Mouse (Mus musculus): ENCODE measurements around the gene Olfr1438-ps1. TPM values are rescaled to one million over a fixed set of nuclear protein-coding genes. Genes with fewer than 3 reads are reported as not detected.

The Olfr1438-ps1 gene
- polyA plus RNA-seq (2012): not detected in 2 replicates

DNA sequence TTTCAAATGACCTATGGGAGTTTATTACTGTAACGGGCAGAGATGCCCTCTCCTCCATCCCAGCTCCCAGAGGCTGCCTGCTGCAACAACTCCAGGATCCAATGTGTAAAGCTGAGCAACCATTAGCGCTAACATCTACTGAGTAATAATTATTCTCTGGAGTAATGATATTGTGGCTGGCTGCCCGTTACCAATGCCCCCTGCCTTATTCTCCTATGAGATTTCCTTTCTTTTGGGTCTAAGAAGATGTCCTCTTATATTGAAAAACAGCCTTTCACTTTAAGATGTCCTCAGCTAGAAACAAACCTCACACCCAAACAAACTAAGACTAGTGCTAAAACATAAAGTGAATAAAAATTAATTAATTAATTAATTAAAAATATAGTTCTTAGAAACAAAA is at the start of gene Olfr1438-ps1:
Gene Olfr1438-ps1 (minus strand): TSS at position 101 of the 400 bp plus-strand sequence.

DNA sequence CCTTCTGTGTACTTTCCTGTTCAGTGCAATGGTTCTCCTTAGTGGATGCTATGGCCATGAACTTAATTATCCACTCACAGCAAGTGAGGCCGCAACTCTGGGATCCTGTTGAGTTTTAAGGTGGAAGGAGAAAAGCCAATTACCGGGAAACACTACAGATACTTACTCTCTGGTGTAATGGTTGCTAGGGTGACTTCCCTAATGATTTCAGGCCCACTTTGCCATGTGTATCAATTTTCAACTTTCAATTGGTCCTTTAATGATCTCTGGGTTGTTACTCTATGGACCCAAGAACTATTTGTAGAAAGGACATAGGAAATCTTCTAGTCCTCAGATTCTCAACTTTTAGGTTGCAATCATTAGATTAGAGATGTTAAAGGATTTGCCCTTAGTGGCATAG is 10.7 kb downstream of the Olfr1438-ps1 start, which contains the start of gene Olfr1437:
Gene Olfr1437 (minus strand): TSS at position 101 of the 400 bp plus-strand sequence.

DNA sequence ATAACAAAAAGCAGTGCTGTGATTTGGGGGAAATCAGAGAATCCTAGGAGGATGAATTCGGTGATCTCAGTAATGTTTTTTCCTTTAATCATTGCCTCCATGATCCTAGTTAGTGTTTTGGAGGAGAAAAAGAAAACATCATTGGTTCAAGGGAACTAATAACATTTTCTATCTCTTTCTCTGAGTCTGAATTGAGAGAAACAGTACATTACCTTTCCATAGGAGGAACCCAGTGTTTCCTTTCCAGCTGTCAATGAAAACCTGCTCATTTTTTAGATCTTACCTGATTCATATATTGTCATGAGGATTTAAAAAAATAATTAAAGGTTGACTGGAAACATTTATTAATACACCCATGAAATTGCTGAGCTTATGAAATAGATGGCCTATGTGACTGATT is 36.7 kb downstream of the Olfr1438-ps1 start, which contains the start of gene Olfr1436:
Gene Olfr1436 (minus strand): TSS at position 101 of the 400 bp plus-strand sequence.

DNA sequence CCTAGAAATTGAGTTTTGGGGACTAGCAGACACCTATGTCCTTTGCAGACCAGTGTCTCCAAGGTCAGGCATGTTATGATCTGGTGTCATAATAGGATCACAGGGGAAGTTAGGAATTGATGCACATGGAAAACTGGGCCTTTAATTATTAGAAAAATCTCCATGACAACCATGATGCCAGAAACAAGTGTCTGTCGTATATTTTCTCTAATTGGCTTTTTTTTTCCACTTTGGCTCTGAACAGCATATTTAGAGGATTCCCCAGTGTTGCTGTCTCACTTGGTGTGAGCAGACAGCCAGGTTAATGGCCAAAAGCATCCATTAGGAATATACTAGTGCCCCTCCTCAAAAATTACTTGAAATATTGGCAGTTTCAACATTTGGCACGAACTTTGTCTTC is 56.2 kb downstream of the Olfr1438-ps1 start, which contains the start of gene Olfr1434:
Gene Olfr1434 (plus strand): TSS at position 301 of the 400 bp plus-strand sequence.

Other genes starting within 250 kb of the Olfr1438-ps1 start
- not detected in 2 replicates for gene Olfr1426, start 243.9 kb downstream of the Olfr1438-ps1 start, polyA plus RNA-seq (2012)
- 0.03 TPM in 1 of 2 replicates, not detected in the other for gene Olfr1427, start 232.6 kb downstream of the Olfr1438-ps1 start, polyA plus RNA-seq (2012)
- gene Olfr1428, start 220.0 kb downstream of the Olfr1438-ps1 start, polyA plus RNA-seq (2012): not detected in 2 replicates
- gene Olfr76, start 212.7 kb downstream of the Olfr1438-ps1 start, polyA plus RNA-seq (2012): not detected in 2 replicates
- gene Olfr1555-ps1, start 165.8 kb downstream of the Olfr1438-ps1 start, polyA plus RNA-seq (2012): not detected in 2 replicates
- gene Olfr1431, start 135.3 kb downstream of the Olfr1438-ps1 start, polyA plus RNA-seq (2012): not detected in 2 replicates
- gene Olfr1432, start 103.3 kb downstream of the Olfr1438-ps1 start, polyA plus RNA-seq (2012): not detected in 2 replicates
- gene Olfr262, start 94.3 kb downstream of the Olfr1438-ps1 start, polyA plus RNA-seq (2012): not detected in 2 replicates
- not detected in 2 replicates for gene Olfr235, start 74.9 kb downstream of the Olfr1438-ps1 start, polyA plus RNA-seq (2012)
- gene Olfr1434, start 56.1 kb downstream of the Olfr1438-ps1 start, polyA plus RNA-seq (2012): not detected in 2 replicates
- not detected in 2 replicates for gene Olfr1436, start 36.8 kb downstream of the Olfr1438-ps1 start, polyA plus RNA-seq (2012)
- gene Olfr1437, start 10.8 kb downstream of the Olfr1438-ps1 start, polyA plus RNA-seq (2012): not detected in 2 replicates
- not detected in 2 replicates for gene Olfr1440, start 51.4 kb upstream of the Olfr1438-ps1 start, polyA plus RNA-seq (2012)
- gene Olfr1441, start 81.5 kb upstream of the Olfr1438-ps1 start, polyA plus RNA-seq (2012): not detected in 2 replicates
- gene Pfpl, start 92.0 kb upstream of the Olfr1438-ps1 start, polyA plus RNA-seq (2012): not detected in 2 replicates
- gene Mpeg1, start 124.9 kb upstream of the Olfr1438-ps1 start, polyA plus RNA-seq (2012): 5.2 and 9.2 TPM in 2 replicates
- gene Dtx4, start 165.5 kb upstream of the Olfr1438-ps1 start, polyA plus RNA-seq (2012): 9.8 and 14.3 TPM in 2 replicates
- gene Fam111a, start 209.8 kb upstream of the Olfr1438-ps1 start, polyA plus RNA-seq (2012): 3.4 and 5.0 TPM in 2 replicates

All from megakaryocyte-erythroid progenitor cell, adult 5 weeks (primary cell).